Mouse (Mus musculus) naive thymus-derived CD4-positive, alpha-beta T cell, adult 5 months (primary cell): ENCODE results near the gene Erlec1. TPM values are rescaled to one million over a fixed set of nuclear protein-coding genes. Genes with fewer than 3 reads are reported as not detected.

Experiments used
- polyA plus RNA-seq: library from polyadenylated mRNA; unstranded; fragments of 100-300 nt; shearing (Covaris generic); gene quantifications from one replicate; pipeline ENCODE4 v1.2.1, GENCODE M21; 2017

The Erlec1 gene
- polyA plus RNA-seq = 4.7 TPM

DNA sequence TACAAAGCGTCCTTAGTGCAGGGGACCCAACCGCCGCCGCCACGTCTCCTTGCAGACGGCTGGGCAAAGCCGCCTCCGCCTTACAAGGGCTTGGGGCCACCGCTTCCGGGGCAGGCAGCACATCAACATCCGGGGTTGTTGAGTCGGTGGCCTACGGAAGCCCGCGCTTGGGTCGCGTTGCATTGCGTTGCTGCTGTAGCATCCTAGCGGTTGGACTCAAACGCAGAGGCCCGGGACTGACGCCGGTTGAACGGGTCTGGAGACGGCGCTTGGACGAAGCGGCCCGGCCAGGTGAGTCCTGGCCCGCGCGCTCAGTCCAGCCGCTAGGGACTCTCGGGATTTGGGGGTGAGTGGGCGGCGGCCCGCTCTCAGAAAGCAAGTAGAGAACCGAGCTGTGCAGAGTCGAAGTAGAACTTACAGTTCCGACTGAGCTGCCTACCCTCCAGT, at the start of gene Erlec1:
Gene Erlec1 (minus strand): TSS at position 57 of the 447 bp plus-strand sequence.

DNA sequence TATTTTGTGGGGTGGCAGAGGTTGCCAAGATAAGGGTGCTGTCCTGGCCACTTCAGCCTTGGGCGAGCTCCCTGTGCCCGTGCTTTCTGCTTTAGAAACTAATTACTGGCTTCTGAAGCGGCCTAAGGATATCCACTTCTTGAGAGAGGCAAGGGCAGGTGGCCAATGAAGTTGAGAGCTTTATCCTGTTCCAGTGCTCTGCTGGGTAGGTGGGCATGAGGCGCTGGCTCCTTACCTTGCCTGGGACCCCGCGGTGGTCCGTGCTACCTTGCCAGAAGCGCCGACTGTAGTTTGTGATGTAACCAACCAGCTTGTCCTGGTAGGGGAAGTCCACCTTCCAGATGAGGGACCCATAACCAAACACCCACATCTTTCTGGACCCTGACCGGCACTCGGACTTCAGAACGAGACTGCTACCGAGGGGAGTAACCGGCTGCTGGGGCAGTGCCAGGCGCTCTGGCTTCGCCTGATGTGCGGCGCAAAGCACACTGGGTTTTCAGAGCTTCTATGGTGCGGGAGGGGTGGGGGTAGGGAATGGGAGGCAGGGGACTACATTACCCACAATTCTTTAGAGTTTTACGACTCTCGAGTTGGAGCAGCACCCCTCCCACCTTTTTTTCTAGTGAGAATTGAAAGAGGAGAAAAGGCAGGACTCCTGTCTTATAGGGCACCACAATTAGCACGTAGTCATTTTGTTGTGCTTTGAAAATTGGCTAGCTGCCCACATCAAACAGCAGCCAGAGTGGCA, 31.9 kb upstream of the Erlec1 start, which contains the start of gene Chac2:
Gene Chac2 (minus strand): TSS at position 474 of the 748 bp plus-strand sequence.

GRCm38 (mm10) chr11:30885171-30885871, 68.8 kb downstream of the Erlec1 start, which contains the start of the genes Gpr75 and Asb3:
Gene Gpr75 (plus strand): TSS chr11:30885358.
Gene Asb3 (plus strand): TSS chr11:30885416.

Other genes starting within 250 kb of the Erlec1 start
- 18.9 TPM for gene Psme4, start 182.6 kb downstream of the Erlec1 start, polyA plus RNA-seq
- gene Gpr75, start 69.0 kb downstream of the Erlec1 start, polyA plus RNA-seq = not detected
- gene Asb3, start 68.9 kb downstream of the Erlec1 start, polyA plus RNA-seq = 37.2 TPM
- 4.4 TPM for gene Chac2, start 32.0 kb upstream of the Erlec1 start, polyA plus RNA-seq
- not detected for gene Gm17332, start 228.1 kb upstream of the Erlec1 start, polyA plus RNA-seq